Mouse (Mus musculus) lung, embryonic 14.5 days (tissue): ENCODE measurements around the gene Ahnak. TPM values are rescaled to one million over a fixed set of nuclear protein-coding genes. Genes with fewer than 3 reads are reported as not detected.
"Not testable (repeated sequence)": the region's sequence is repeated elsewhere in the genome, so short reads cannot be mapped to it uniquely, and the experiment has no call there.

Source experiments
- ATAC-seq: fragments of 200-750 bp; cut with Nextera tagmentation; 2 replicates; pipeline ENCODE4 v1.8.0; 2017; ENCODE audit warnings: mild to moderate bottlenecking, moderate TSS enrichment, moderate library complexity; ENCODE audit not compliant: insufficient read depth
- DNase-seq: peaks from one replicate; pipeline ENCODE4 v3.0.0-alpha.2; 2015
- H3K27ac ChIP-seq: fragments of 300-500 bp; sonication (generic); 2 replicates; pipeline ENCODE4 v1.5.1; 2014; ENCODE audit warnings: low read depth, mild to moderate bottlenecking, moderate library complexity
- H3K27me3 ChIP-seq: fragments of 300-500 bp; sonication (generic); 2 replicates; pipeline ENCODE4 v1.6.1; 2014; ENCODE audit warnings: low read length, control low read depth; ENCODE audit not compliant: insufficient read depth
- H3K36me3 ChIP-seq: fragments of 300-500 bp; sonication (generic); 2 replicates; pipeline ENCODE4 v1.6.1; 2014; ENCODE audit warnings: control low read depth; ENCODE audit not compliant: insufficient read depth
- H3K4me1 ChIP-seq: fragments of 300-500 bp; sonication (generic); 2 replicates; pipeline ENCODE4 v1.6.1; 2014; ENCODE audit warnings: antibody characterized with exemption, control low read depth; ENCODE audit not compliant: insufficient read depth
- H3K4me2 ChIP-seq: fragments of 300-500 bp; sonication (generic); 2 replicates; pipeline ENCODE4 v1.6.1; 2014; ENCODE audit warnings: mild to moderate bottlenecking
- H3K4me3 ChIP-seq: fragments of 300-500 bp; sonication (generic); 2 replicates; pipeline ENCODE4 v1.5.1; 2014; ENCODE audit warnings: low read depth, low read length
- H3K9ac ChIP-seq: fragments of 300-500 bp; sonication (generic); 2 replicates; pipeline ENCODE4 v1.6.1; 2014
- H3K9me3 ChIP-seq: fragments of 300-500 bp; sonication (generic); 2 replicates; pipeline ENCODE4 v1.6.1; 2016; ENCODE audit warnings: low read depth, low read length, control low read depth
- CTCF ChIP-seq: IDR thresholded peaks from 2 replicates; pipeline ENCODE4 v1.5.1; 2016; ENCODE audit warnings: antibody characterized with exemption, low read depth
- WGBS: fragments of 180-500 bp; shearing (Covaris S2); extraction: QIAGEN DNeasy Blood & Tissue Kit; methylation state at CpG from one replicate; pipeline ENCODE4 v1.1.7; 2014; 5-methylcytosine and 5-hydroxymethylcytosine counted together
- polyA plus RNA-seq: library from polyadenylated mRNA; unstranded; fragments of >200 nt; fragmentation: Nextera tagmentation; extraction: Ambion mirVana; gene quantifications from 2 replicates; pipeline ENCODE4 v1.2.1, GENCODE M21; 2014

Gene Ahnak
- polyA plus RNA-seq, 1 experiment from 2014 or later: 14.9 TPM

- peaks cover 77% of the 10 kb centered on the region for H3K36me3 ChIP-seq
- H3K4me1 ChIP-seq: peaks cover 4% of the 10 kb centered on the region; the same call in 1 of the 2 replicates
- peak overlapping the region; percentile 86 for H3K27ac ChIP-seq
- 3% methylated on average over 9 of the region's 9 CpGs for WGBS
- no peak for ATAC-seq
- DNase-seq: no peak
- H3K4me3 ChIP-seq: peak overlapping the region; percentile 88
- H3K9ac ChIP-seq: peak overlapping the region; percentile 95
- peak overlapping the region; percentile 75 for H3K4me2 ChIP-seq
- H3K27me3 ChIP-seq: no peaks in the 10 kb centered on the region
- TF ChIP-seq CTCF: no peak
- H3K9me3 ChIP-seq: no peaks in the 10 kb centered on the region
Measured at GRCm38 (mm10) chr19:8967893-8968292, 21.2 kb upstream of the Ahnak start.

- not testable (repeated sequence) for H3K4me2 ChIP-seq, H3K4me1 ChIP-seq, H3K27ac ChIP-seq, ATAC-seq, H3K9ac ChIP-seq, H3K4me3 ChIP-seq, H3K27me3 ChIP-seq, H3K9me3 ChIP-seq, DNase-seq
- H3K36me3 ChIP-seq: peaks cover 92% of the 10 kb centered on the region
- 64% methylated on average over 8 of the region's 8 CpGs for WGBS
Measured at GRCm38 (mm10) chr19:8972491-8972890, 16.6 kb upstream of the Ahnak start.

GRCm38 (mm10) chr19:8974638-8975037 is 14.4 kb upstream of the Ahnak start:
- no peak overlapping the region for H3K9ac ChIP-seq
- DNase-seq (peak; percentile 26), ATAC-seq (no peak)
- 0 out of 2 replicates have a peak, but pooled peaks have one; percentile 15 for TF ChIP-seq CTCF
- H3K9me3 ChIP-seq: no peaks in the 10 kb centered on the region
- no peak overlapping the region for H3K4me3 ChIP-seq
- peaks cover 100% of the 10 kb centered on the region for H3K36me3 ChIP-seq
- 65% methylated on average over 1 of the region's 1 CpGs for WGBS
- H3K4me1 ChIP-seq: no peaks in the 10 kb centered on the region
- H3K4me2 ChIP-seq: no peak overlapping the region
- H3K27me3 ChIP-seq: no peaks in the 10 kb centered on the region
- H3K27ac ChIP-seq: no peak overlapping the region

- H3K27me3 ChIP-seq: no peaks in the 10 kb centered on the region
- 91% methylated on average over 2 of the region's 2 CpGs for WGBS
- H3K9me3 ChIP-seq: no peaks in the 10 kb centered on the region
- H3K4me1 ChIP-seq: no peaks in the 10 kb centered on the region
- H3K4me2 ChIP-seq: no peak overlapping the region
- H3K27ac ChIP-seq: no peak overlapping the region
- H3K9ac ChIP-seq: no peak overlapping the region
- H3K4me3 ChIP-seq: no peak overlapping the region
- no peak for TF ChIP-seq CTCF
- peaks cover 100% of the 10 kb centered on the region for H3K36me3 ChIP-seq
- no peak for ATAC-seq
- DNase-seq: no peak
Measured at GRCm38 (mm10) chr19:8975491-8975890, 13.6 kb upstream of the Ahnak start.

- peaks cover 2% of the 10 kb centered on the region; the same call in 1 of the 2 replicates for H3K4me1 ChIP-seq
- no peak overlapping the region for H3K4me2 ChIP-seq
- no peak overlapping the region for H3K9ac ChIP-seq
- 43% methylated on average over 3 of the region's 3 CpGs for WGBS
- peak; percentile 67; the same call in 1 of the 2 replicates for ATAC-seq
- peak; percentile 76 for DNase-seq
- peaks cover 96% of the 10 kb centered on the region for H3K36me3 ChIP-seq
- H3K27me3 ChIP-seq: no peaks in the 10 kb centered on the region
- H3K27ac ChIP-seq: no peak overlapping the region
- H3K9me3 ChIP-seq: no peaks in the 10 kb centered on the region
- TF ChIP-seq CTCF: peak; percentile 77
- H3K4me3 ChIP-seq: no peak overlapping the region
Measured at GRCm38 (mm10) chr19:8976535-8976934, 12.5 kb upstream of the Ahnak start.

GRCm38 (mm10) chr19:8980771-8981170 is 8.3 kb upstream of the Ahnak start:
- H3K4me3 ChIP-seq: no peak overlapping the region
- TF ChIP-seq CTCF: no peak
- ATAC-seq (no peak), DNase-seq (no peak)
- no peak overlapping the region for H3K27ac ChIP-seq
- WGBS: 46% methylated on average over 5 of the region's 5 CpGs
- H3K9me3 ChIP-seq: no peaks in the 10 kb centered on the region
- H3K4me1 ChIP-seq: peaks cover 24% of the 10 kb centered on the region
- no peaks in the 10 kb centered on the region for H3K27me3 ChIP-seq
- no peak overlapping the region for H3K9ac ChIP-seq
- peaks cover 53% of the 10 kb centered on the region for H3K36me3 ChIP-seq
- H3K4me2 ChIP-seq: no peak overlapping the region

- DNase-seq (peak; percentile 55), ATAC-seq (peak; percentile 15; the same call in 1 of the 2 replicates)
- Histone ChIP-seq H3K9ac (no peak overlapping the region), H3K4me2 (no peak overlapping the region), H3K4me3 (no peak overlapping the region), H3K27ac (no peak overlapping the region; the same call in 1 of the 2 replicates), H3K9me3 (no peaks in the 10 kb centered on the region), H3K4me1 (peaks cover 26% of the 10 kb centered on the region), H3K36me3 (peaks cover 45% of the 10 kb centered on the region), H3K27me3 (no peaks in the 10 kb centered on the region)
- WGBS: 55% methylated on average over 2 of the region's 2 CpGs
- no peak for TF ChIP-seq CTCF
Measured at GRCm38 (mm10) chr19:8981450-8982168, 7.5 kb upstream of the Ahnak start.
